Mouse (Mus musculus) lung, embryonic 14.5 days (tissue): ENCODE measurements around the gene Myrf. TPM values are rescaled to one million over a fixed set of nuclear protein-coding genes. Genes with fewer than 3 reads are reported as not detected.

Experiments
- ATAC-seq: fragments of 200-750 bp; cut with Nextera tagmentation; 2 replicates; pipeline ENCODE4 v1.8.0; 2017; ENCODE audit warnings: mild to moderate bottlenecking, moderate TSS enrichment, moderate library complexity; ENCODE audit not compliant: insufficient read depth
- DNase-seq: peaks from one replicate; pipeline ENCODE4 v3.0.0-alpha.2; 2015
- H3K27ac ChIP-seq: fragments of 300-500 bp; sonication (generic); 2 replicates; pipeline ENCODE4 v1.5.1; 2014; ENCODE audit warnings: low read depth, mild to moderate bottlenecking, moderate library complexity
- H3K27me3 ChIP-seq: fragments of 300-500 bp; sonication (generic); 2 replicates; pipeline ENCODE4 v1.6.1; 2014; ENCODE audit warnings: low read length, control low read depth; ENCODE audit not compliant: insufficient read depth
- H3K36me3 ChIP-seq: fragments of 300-500 bp; sonication (generic); 2 replicates; pipeline ENCODE4 v1.6.1; 2014; ENCODE audit warnings: control low read depth; ENCODE audit not compliant: insufficient read depth
- H3K4me1 ChIP-seq: fragments of 300-500 bp; sonication (generic); 2 replicates; pipeline ENCODE4 v1.6.1; 2014; ENCODE audit warnings: antibody characterized with exemption, control low read depth; ENCODE audit not compliant: insufficient read depth
- H3K4me2 ChIP-seq: fragments of 300-500 bp; sonication (generic); 2 replicates; pipeline ENCODE4 v1.6.1; 2014; ENCODE audit warnings: mild to moderate bottlenecking
- H3K4me3 ChIP-seq: fragments of 300-500 bp; sonication (generic); 2 replicates; pipeline ENCODE4 v1.5.1; 2014; ENCODE audit warnings: low read depth, low read length
- H3K9ac ChIP-seq: fragments of 300-500 bp; sonication (generic); 2 replicates; pipeline ENCODE4 v1.6.1; 2014
- H3K9me3 ChIP-seq: fragments of 300-500 bp; sonication (generic); 2 replicates; pipeline ENCODE4 v1.6.1; 2016; ENCODE audit warnings: low read depth, low read length, control low read depth
- CTCF ChIP-seq: IDR thresholded peaks from 2 replicates; pipeline ENCODE4 v1.5.1; 2016; ENCODE audit warnings: antibody characterized with exemption, low read depth
- WGBS: fragments of 180-500 bp; shearing (Covaris S2); extraction: QIAGEN DNeasy Blood & Tissue Kit; methylation state at CpG from one replicate; pipeline ENCODE4 v1.1.7; 2014; 5-methylcytosine and 5-hydroxymethylcytosine counted together
- microRNA-seq: library from miRNA; unstranded; fragments of <30 nt; microRNA quantifications from one replicate; pipeline ENCODE4, GENCODE M21; 2016; ENCODE audit warnings: borderline number of aligned reads
- polyA plus RNA-seq: library from polyadenylated mRNA; unstranded; fragments of >200 nt; fragmentation: Nextera tagmentation; extraction: Ambion mirVana; gene quantifications from 2 replicates; pipeline ENCODE4 v1.2.1, GENCODE M21; 2014

Myrf gene
- polyA plus RNA-seq, 1 experiment from 2014 or later: 14.1 TPM

- Histone ChIP-seq H3K27me3 (no peaks in the 10 kb centered on the region), H3K9ac (no peak overlapping the region), H3K9me3 (no peaks in the 10 kb centered on the region), H3K27ac (no peak overlapping the region), H3K4me3 (no peak overlapping the region), H3K4me1 (no peaks in the 10 kb centered on the region), H3K4me2 (no peak overlapping the region), H3K36me3 (no peaks in the 10 kb centered on the region)
- DNase-seq (no peak), ATAC-seq (no peak)
- no peak for TF ChIP-seq CTCF
- 81% methylated on average over 3 of the region's 3 CpGs for WGBS
Observed at GRCm38 (mm10) chr19:10163896-10164295, 76.7 kb downstream of the Myrf start.

Small RNA genes lying within 50 kb of the gene (microRNA-seq; reads per million reads assigned to microRNA genes)
- gene Mir6993: not detected

Other genes starting within 250 kb of the Myrf start
- gene Best1, start 239.1 kb downstream of the Myrf start, polyA plus RNA-seq: 1.0 and 1.4 TPM in 2 replicates
- 30.9 and 34.0 TPM in 2 replicates for gene Rab3il1, start 239.1 kb downstream of the Myrf start, polyA plus RNA-seq
- 31.1 and 38.8 TPM in 2 replicates for gene Fads3, start 199.2 kb downstream of the Myrf start, polyA plus RNA-seq
- gene Fads2, start 139.0 kb downstream of the Myrf start, polyA plus RNA-seq: 38.3 and 40.5 TPM in 2 replicates
- 112 and 117 TPM in 2 replicates for gene Fads1, start 57.9 kb downstream of the Myrf start, polyA plus RNA-seq
- gene Tmem258, start 36.7 kb downstream of the Myrf start, polyA plus RNA-seq: 449 and 486 TPM in 2 replicates
- gene Fen1, start 36.6 kb downstream of the Myrf start, polyA plus RNA-seq: 113 and 114 TPM in 2 replicates
- 2.5 and 3.4 TPM in 2 replicates for gene Dagla, start 64.1 kb upstream of the Myrf start, polyA plus RNA-seq
- gene Syt7, start 148.3 kb upstream of the Myrf start, polyA plus RNA-seq: 3.3 and 4.7 TPM in 2 replicates
- gene Lrrc10b, start 216.7 kb upstream of the Myrf start, polyA plus RNA-seq: 0.78 and 0.97 TPM in 2 replicates
- 0.26 TPM in 1 of 2 replicates, not detected in the other for gene Ppp1r32, start 242.2 kb upstream of the Myrf start, polyA plus RNA-seq